Mouse (Mus musculus) forebrain, embryonic 14.5 days (tissue): Measurements from ENCODE around the gene Atp6v1b1. TPM values are rescaled to one million over a fixed set of nuclear protein-coding genes. Genes with fewer than 3 reads are reported as not detected.
"Not testable (repeated sequence)": the region's sequence is repeated elsewhere in the genome, so short reads cannot be mapped to it uniquely, and the experiment has no call there.

Source experiments
- ATAC-seq: fragments of 200-750 bp; cut with Nextera tagmentation; 2 replicates; pipeline ENCODE4 v1.8.0; 2017; ENCODE audit warnings: mild to moderate bottlenecking, moderate library complexity
- DNase-seq: peaks from one replicate; pipeline ENCODE4 v3.0.0-alpha.2; 2015; ENCODE audit warnings: low spot score
- H3K27ac ChIP-seq: fragments of 300-500 bp; sonication (generic); 2 replicates; pipeline ENCODE4 v1.5.1; 2014; ENCODE audit warnings: low read depth, mild to moderate bottlenecking, control low read depth, low read length, moderate library complexity
- H3K27me3 ChIP-seq: fragments of 300-500 bp; sonication (generic); replicated peaks from 2 replicates; pipeline ENCODE4 v1.6.1; 2014; ENCODE audit warnings: low read length, control low read depth, mixed read lengths; ENCODE audit not compliant: control insufficient read depth, insufficient read depth
- H3K36me3 ChIP-seq: fragments of 300-500 bp; sonication (generic); 2 replicates; pipeline ENCODE4 v1.6.1; 2014; ENCODE audit warnings: low read length, control low read depth; ENCODE audit not compliant: control insufficient read depth, insufficient read depth
- H3K4me1 ChIP-seq: fragments of 300-500 bp; sonication (generic); 2 replicates; pipeline ENCODE4 v1.6.1; 2014; ENCODE audit warnings: antibody characterized with exemption, low read length, control low read depth; ENCODE audit not compliant: control insufficient read depth, insufficient read depth
- H3K4me2 ChIP-seq: fragments of 300-500 bp; sonication (generic); 2 replicates; pipeline ENCODE4 v1.6.1; 2014; ENCODE audit warnings: mild to moderate bottlenecking, control low read depth, low read length
- H3K4me3 ChIP-seq: fragments of 300-500 bp; sonication (generic); 2 replicates; pipeline ENCODE4 v1.5.1; 2014; ENCODE audit warnings: low read depth, low read length, control low read depth
- H3K9ac ChIP-seq: fragments of 300-500 bp; sonication (generic); 2 replicates; pipeline ENCODE4 v1.6.1; 2014; ENCODE audit warnings: mild to moderate bottlenecking, low read length, control low read depth, moderate library complexity
- H3K9me3 ChIP-seq: fragments of 300-500 bp; sonication (generic); replicated peaks from 2 replicates; pipeline ENCODE4 v1.6.1; 2016; ENCODE audit warnings: low read length, control low read depth, mixed read lengths; ENCODE audit not compliant: control insufficient read depth
- WGBS: fragments of 180-500 bp; shearing (Covaris S2); extraction: QIAGEN DNeasy Blood & Tissue Kit; methylation state at CpG from one replicate; pipeline ENCODE4 v1.1.7; 2014; 5-methylcytosine and 5-hydroxymethylcytosine counted together
- polyA plus RNA-seq: library from polyadenylated mRNA; unstranded; fragments of >200 nt; fragmentation: Nextera tagmentation; extraction: Ambion mirVana; gene quantifications from 2 replicates; pipeline ENCODE4 v1.2.1, GENCODE M21; 2014

Gene Atp6v1b1
- polyA plus RNA-seq, 1 experiment from 2014 or later = not detected

DNA sequence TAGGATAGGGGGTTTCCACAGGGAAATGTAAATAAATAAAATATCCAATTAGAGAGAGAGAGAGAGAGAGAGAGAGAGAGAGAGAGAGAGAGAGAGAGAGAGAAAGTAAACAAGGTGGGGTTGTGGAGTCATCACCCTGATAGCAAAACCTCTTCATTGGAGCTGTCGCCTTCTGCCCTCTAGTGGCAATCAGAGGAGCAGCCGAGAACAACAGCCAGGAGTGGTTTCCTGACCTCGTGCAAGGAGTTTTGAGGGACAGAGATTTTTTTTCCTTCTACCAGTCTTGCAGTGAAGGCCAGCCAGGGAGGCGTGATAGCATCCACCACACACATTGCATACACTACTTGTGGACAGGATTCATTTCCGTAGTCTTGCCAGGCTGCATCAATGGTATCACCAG is 36.2 kb downstream of the Atp6v1b1 start:
- Histone ChIP-seq H3K4me2 (no peak overlapping the region), H3K36me3 (no peaks in the 10 kb centered on the region), H3K9me3 (no peaks in the 10 kb centered on the region), H3K9ac (no peak overlapping the region), H3K27ac (no peak overlapping the region), H3K27me3 (no peaks in the 10 kb centered on the region), H3K4me1 (peaks cover 10% of the 10 kb centered on the region), H3K4me3 (no peak overlapping the region)
- WGBS = 10% methylated on average over 5 of the region's 5 CpGs
- peak; percentile 65 for DNase-seq
- ATAC-seq = no peak

DNA sequence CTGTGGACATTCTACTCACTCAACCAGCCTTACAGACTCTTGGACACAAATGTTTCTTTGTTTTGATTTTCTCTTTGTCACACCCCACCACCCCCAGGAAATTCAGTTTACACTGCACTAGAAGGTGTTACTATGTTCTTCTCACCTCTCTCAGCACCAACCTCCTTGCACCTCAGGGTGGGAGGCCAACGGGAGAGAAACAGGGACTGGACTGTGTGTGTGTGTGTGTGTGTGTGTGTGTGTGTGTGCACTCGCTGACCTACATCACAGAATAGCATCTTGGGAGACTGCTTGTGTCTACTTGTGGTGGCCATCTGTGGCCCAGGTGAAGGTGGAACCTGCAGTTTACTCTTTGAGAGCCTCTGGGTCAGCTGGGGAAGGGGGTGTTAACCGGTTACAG is 43.6 kb downstream of the Atp6v1b1 start:
- ATAC-seq = no peak

DNA sequence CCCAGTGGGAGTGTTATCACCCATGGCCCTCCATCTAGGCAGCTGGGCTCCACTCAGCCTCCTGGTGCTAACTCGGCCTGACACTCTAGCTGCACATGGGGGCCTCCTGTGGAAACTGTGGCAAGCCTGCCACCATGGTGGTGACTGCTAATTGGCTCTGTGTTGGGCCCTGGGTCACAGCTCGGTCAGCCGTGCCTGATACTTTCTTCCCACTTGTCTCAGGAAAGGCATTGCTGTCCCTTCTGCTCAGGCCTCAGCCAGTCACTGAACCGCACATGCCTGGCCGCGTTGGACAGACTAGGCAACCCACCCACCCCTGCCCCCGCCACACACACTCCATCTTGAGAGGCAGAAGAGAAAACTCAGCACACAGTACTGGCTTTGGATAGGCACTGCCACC is 45.8 kb downstream of the Atp6v1b1 start:
- Histone ChIP-seq H3K4me3 (no peak overlapping the region), H3K9me3 (no peaks in the 10 kb centered on the region), H3K4me1 (no peaks in the 10 kb centered on the region), H3K4me2 (no peak overlapping the region), H3K27me3 (no peaks in the 10 kb centered on the region), H3K36me3 (no peaks in the 10 kb centered on the region), H3K9ac (no peak overlapping the region), H3K27ac (no peak overlapping the region)
- 35% methylated on average over 7 of the region's 7 CpGs for WGBS
- DNase-seq = no peak
- no peak for ATAC-seq

More for the DNA sequence above, 43.6 kb downstream of the Atp6v1b1 start:
- no peak overlapping the region for H3K4me2 ChIP-seq
- no peaks in the 10 kb centered on the region for H3K4me1 ChIP-seq
- WGBS = 82% methylated on average over 3 of the region's 3 CpGs
- no peak overlapping the region for H3K27ac ChIP-seq
- no peaks in the 10 kb centered on the region for H3K27me3 ChIP-seq
- no peaks in the 10 kb centered on the region for H3K9me3 ChIP-seq
- no peak for DNase-seq
- H3K9ac ChIP-seq = no peak overlapping the region
- H3K36me3 ChIP-seq = no peaks in the 10 kb centered on the region
- no peak overlapping the region for H3K4me3 ChIP-seq

DNA sequence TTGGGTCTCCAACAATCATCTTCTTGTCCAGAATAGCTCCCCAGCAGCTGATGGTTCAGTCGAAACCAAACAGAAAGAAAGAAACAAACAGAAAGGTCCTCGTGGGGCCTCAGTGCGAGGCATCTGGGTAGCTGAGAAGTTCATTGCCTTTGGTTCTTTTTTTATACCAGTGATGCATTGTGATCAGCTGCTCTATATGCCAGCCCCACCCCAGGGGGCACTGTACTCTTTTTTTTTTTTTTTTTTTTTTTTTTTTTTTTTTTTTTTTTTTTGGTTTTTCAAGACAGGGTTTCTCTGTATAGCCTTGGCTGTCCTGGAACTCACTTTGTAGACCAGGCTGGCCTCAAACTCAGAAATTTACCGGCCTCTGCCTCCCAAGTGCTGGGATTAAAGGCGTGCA is 47.7 kb downstream of the Atp6v1b1 start:
- not testable (repeated sequence) for H3K36me3 ChIP-seq, H3K27me3 ChIP-seq, H3K4me2 ChIP-seq, H3K9me3 ChIP-seq, H3K4me1 ChIP-seq, H3K4me3 ChIP-seq, H3K27ac ChIP-seq, ATAC-seq, DNase-seq, H3K9ac ChIP-seq
- 84% methylated on average over 5 of the region's 5 CpGs for WGBS

DNA sequence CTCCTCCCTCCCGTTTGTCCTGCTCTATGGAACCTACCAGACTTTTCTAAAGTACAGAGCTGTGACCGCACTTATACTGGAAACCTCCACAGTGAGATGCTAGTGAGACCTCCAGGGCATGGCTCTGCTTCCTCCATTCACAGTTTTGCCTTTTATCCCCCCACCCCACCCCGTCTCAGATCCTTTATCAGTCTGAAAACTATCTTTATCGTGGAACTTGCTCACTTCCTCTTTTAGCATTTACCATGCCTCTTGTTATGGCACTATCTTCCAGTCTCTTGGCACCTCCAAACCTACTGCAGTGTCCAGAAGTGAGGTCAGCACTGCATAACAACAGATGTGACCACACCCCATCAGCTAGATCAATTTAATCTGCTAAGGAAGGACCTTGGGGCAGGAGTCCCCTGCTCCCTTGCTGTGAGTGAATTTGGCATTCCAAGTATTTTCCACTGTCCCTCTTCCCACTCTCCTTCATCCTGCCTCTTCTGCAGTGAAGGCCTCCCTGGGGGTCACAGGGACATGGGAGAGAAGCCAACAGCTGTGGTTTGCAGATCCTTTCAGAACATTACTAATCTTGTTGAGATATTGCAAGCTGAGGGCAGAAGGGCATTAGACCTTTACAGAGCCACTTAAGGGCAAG is 48.6 kb downstream of the Atp6v1b1 start:
- Histone ChIP-seq H3K4me3 (no peak overlapping the region), H3K27me3 (no peaks in the 10 kb centered on the region), H3K9ac (no peak overlapping the region), H3K27ac (no peak overlapping the region), H3K9me3 (no peaks in the 10 kb centered on the region), H3K4me1 (peaks cover 6% of the 10 kb centered on the region), H3K36me3 (no peaks in the 10 kb centered on the region), H3K4me2 (no peak overlapping the region)
- ATAC-seq (no peak), DNase-seq (no peak)
- WGBS = 75% methylated on average over 4 of the region's 4 CpGs

DNA sequence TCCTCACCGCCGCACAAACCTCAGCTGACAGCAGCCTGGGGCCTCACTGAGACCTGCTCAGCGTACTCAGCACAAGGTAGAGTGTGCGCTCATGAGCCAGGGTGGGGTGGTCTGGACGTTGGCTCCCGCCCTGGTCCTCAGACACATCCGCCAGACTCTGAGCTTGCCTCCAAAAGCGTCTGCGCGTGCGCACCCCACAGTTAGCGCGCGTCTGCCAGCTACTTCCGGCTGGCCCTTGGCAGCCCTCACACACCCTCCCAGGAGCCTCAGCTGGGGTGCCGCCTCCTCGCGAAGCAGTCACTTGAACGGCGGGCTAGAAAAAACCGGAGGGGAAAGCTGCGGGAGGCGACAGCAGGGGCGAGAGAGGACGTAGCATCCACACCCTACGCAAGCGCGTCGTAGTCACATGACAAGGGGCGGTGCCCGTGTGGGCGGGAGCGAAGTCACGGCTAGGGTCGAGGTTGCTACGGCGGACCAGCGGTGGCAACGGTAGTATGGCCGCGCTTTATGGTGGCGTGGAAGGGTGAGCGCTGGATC is 52.0 kb downstream of the Atp6v1b1 start, which contains the start of gene Nagk:
Gene Nagk (plus strand): TSS at position 223 of the 537 bp plus-strand sequence.
- ATAC-seq = peak; percentile 96
- Histone ChIP-seq H3K27ac (peak within 1 kb of the TSS; percentile 96), H3K9me3 (no peaks in the 10 kb centered on the region), H3K27me3 (no peaks in the 10 kb centered on the region), H3K36me3 (peaks cover 5% of the 10 kb centered on the region; the same call in 1 of the 2 replicates), H3K4me3 (peak within 1 kb of the TSS; percentile 77), H3K4me1 (peaks cover 6% of the 10 kb centered on the region), H3K4me2 (peak within 1 kb of the TSS; percentile 83), H3K9ac (peak within 1 kb of the TSS; percentile 81)
- DNase-seq = peak; percentile 96
- WGBS = under 1% methylated on average over 43 of the region's 43 CpGs

DNA sequence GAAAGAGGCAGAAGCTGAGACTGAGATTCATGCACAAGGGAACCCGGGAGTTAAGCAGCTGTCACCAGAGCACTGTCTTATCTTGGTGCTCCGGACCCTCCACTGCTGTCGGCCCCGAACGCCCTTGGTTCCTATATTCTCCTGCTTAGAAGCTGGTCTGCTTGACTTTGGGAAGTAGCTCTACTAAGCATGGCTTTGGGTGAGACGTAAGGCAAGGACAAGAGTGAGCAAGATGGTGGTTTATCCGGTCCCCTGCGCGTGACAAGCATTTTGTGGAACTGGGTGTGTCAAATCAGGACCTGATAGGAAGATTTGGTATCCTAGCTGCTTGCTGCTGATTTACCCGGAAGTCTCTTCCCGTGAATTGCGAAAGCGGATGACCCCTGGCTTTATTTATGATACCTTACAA is 52.7 kb downstream of the Atp6v1b1 start:
- DNase-seq (peak; percentile 58), ATAC-seq (no peak; the same call in 1 of the 2 replicates)
- Histone ChIP-seq H3K9ac (peak overlapping the region; percentile 81), H3K27ac (peak overlapping the region; percentile 96), H3K4me1 (peaks cover 6% of the 10 kb centered on the region), H3K4me3 (peak overlapping the region; percentile 77), H3K9me3 (no peaks in the 10 kb centered on the region), H3K4me2 (peak overlapping the region; percentile 83), H3K27me3 (no peaks in the 10 kb centered on the region), H3K36me3 (peaks cover 12% of the 10 kb centered on the region)
- WGBS = 13% methylated on average over 13 of the region's 13 CpGs

DNA sequence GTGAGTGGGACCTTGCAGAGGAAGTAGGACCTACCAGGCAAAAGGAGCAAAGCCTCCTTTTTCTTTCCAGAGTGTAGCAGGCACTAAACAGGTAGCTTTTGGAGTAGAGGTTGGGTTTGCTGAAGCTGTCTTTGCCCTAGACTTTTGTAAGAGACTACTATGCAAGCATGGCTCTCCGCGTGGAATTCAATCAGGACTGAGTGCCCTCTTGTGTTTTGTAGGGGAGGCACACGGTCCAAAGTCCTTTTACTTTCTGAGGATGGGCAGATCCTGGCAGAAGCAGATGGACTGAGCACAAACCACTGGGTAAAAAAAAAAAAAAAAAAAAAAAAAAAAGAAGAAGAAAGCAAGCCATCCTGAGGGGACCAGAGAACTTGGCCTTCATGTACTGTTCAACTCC is 53.9 kb downstream of the Atp6v1b1 start:
- DNase-seq (no peak), ATAC-seq (no peak)
- Histone ChIP-seq H3K9ac (no peak overlapping the region), H3K27ac (no peak overlapping the region), H3K9me3 (no peaks in the 10 kb centered on the region), H3K27me3 (no peaks in the 10 kb centered on the region), H3K36me3 (peaks cover 23% of the 10 kb centered on the region), H3K4me1 (peaks cover 6% of the 10 kb centered on the region), H3K4me2 (no peak overlapping the region), H3K4me3 (no peak overlapping the region)
- WGBS = 51% methylated on average over 3 of the region's 3 CpGs

DNA sequence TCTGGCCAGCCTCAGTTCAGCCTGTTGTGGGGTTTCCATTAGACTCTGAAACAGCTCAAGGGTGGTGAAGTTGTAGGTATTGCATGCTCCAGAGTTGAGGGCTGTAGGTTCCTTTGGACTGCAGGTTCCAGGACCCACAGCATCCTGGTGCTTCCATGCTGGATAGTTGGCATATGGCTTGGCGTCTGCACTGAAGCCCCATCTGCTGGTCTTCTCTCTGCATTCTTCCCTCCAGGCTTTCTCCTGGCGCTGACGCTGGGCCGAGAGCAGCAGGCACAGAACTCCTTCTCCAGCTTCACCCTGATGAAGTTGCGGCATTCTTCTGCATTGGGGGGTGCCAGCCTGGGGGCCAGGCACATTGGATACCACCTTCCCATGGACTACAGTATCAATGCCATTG is 59.2 kb downstream of the Atp6v1b1 start:
- H3K9me3 ChIP-seq = no peaks in the 10 kb centered on the region
- no peaks in the 10 kb centered on the region for H3K27me3 ChIP-seq
- no peak for ATAC-seq
- H3K4me3 ChIP-seq = no peak overlapping the region
- H3K4me1 ChIP-seq = no peaks in the 10 kb centered on the region
- WGBS = 90% methylated on average over 5 of the region's 5 CpGs
- peaks cover 56% of the 10 kb centered on the region for H3K36me3 ChIP-seq
- H3K4me2 ChIP-seq = no peak overlapping the region
- DNase-seq = no peak
- no peak overlapping the region for H3K9ac ChIP-seq
- no peak overlapping the region for H3K27ac ChIP-seq
